ENCODE assay signal across 16 mouse cellular contexts in genomic region chr2:51848491-51848890, GRCm38 (mm10).
DNase-seq lines count a peak whose midpoint lies in the region; ATAC-seq lines count a peak whose summit lies in the region.
"Had no signal": no experiment of that assay in that cellular context is flagged by ENCODE, and none has a peak within 500 bp of the region (broad histone marks: within the 10 kb centered on the region; RNA-seq: fewer than 3 reads in every experiment).

No protein-coding gene starts in this region.

- DNase-seq in midbrain, embryonic 11.5 days (ENCODE audit: low spot score, missing footprints) = peak; percentile 41
- no peak for DNase-seq in midbrain, embryonic 10.5 days (ENCODE audit: low spot score)
- peak; percentile 20 for DNase-seq in embryo, embryonic 9.5 days (ENCODE audit: extremely low spot score)
- DNase-seq in forelimb bud, embryonic 11.5 days (ENCODE audit: low read depth, low spot score) = peak; percentile 79
- DNase-seq in retina, embryonic 14.5 days (ENCODE audit: low spot score) = peak; percentile 25
- DNase-seq in adrenal gland, postnatal 4 days (ENCODE audit: low spot score in 2 of 2) = no peak
- no peak for DNase-seq in T-cell, adult 2 months (ENCODE audit: low spot score)
- DNase-seq: cerebellum, postnatal 14 days; gastrocnemius, adult 2 months; heart, adult 18-20 months; kidney, adult 11 months; kidney, postnatal 14 days; lung, postnatal 14 days; thymus, postnatal 25 days had no signal

- H3K4me2 ChIP-seq in midbrain, embryonic 11.5 days = no peak overlapping the region

- H3K4me1 ChIP-seq in midbrain, embryonic 11.5 days (ENCODE audit: control insufficient read depth, insufficient read depth, low read length) = no peaks in the 10 kb centered on the region
- H3K4me1 ChIP-seq in midbrain, embryonic 10.5 days = peaks cover 6% of the 10 kb centered on the region; the same call in 1 of the 2 replicates

- ATAC-seq in midbrain, embryonic 11.5 days (ENCODE audit: low FRiP score) = no peak

- H3K4me3 ChIP-seq in midbrain, embryonic 11.5 days (ENCODE audit: low read depth, low read length) = no peak overlapping the region
- H3K4me3 ChIP-seq in midbrain, embryonic 10.5 days = no peak overlapping the region
- H3K4me3 ChIP-seq: gastrocnemius, adult 2 months; left cerebral cortex, adult 2 months; megakaryocyte, embryonic 14.5 days had no signal

- H3K36me3 ChIP-seq in midbrain, embryonic 11.5 days (ENCODE audit: control insufficient read depth, insufficient read depth, low read length) = no peaks in the 10 kb centered on the region
- no peaks in the 10 kb centered on the region for H3K36me3 ChIP-seq in midbrain, embryonic 10.5 days

- H3K27me3 ChIP-seq in midbrain, embryonic 11.5 days (ENCODE audit: control insufficient read depth, insufficient read depth, low read length) = no peaks in the 10 kb centered on the region
- no peaks in the 10 kb centered on the region for H3K27me3 ChIP-seq in midbrain, embryonic 10.5 days (ENCODE audit: low read depth, poor library complexity, severe bottlenecking)

- WGBS in midbrain, embryonic 11.5 days = 80% methylated on average over 2 of the region's 2 CpGs
- 79% methylated on average over 2 of the region's 2 CpGs for WGBS in midbrain, embryonic 10.5 days

- H3K27ac ChIP-seq in midbrain, embryonic 11.5 days (ENCODE audit: low read depth, low read length) = no peak overlapping the region
- no peak overlapping the region for H3K27ac ChIP-seq in midbrain, embryonic 10.5 days (replicated peaks)
- H3K27ac ChIP-seq: gastrocnemius, adult 2 months; left cerebral cortex, adult 2 months had no signal

- no peak overlapping the region for H3K9ac ChIP-seq in midbrain, embryonic 11.5 days (ENCODE audit: low read length)

- H3K9me3 ChIP-seq in midbrain, embryonic 11.5 days (ENCODE audit: control insufficient read depth, low read length) = no peaks in the 10 kb centered on the region
- H3K9me3 ChIP-seq in midbrain, embryonic 10.5 days (replicated peaks) = no peaks in the 10 kb centered on the region

Comparison
In these comparisons a context has a peak if more than half of its experiments do, and no peak if none do; other contexts are left out.
1. DNase-seq: peak in midbrain, embryonic 11.5 days (single experiment), embryo, embryonic 9.5 days (single experiment), forelimb bud, embryonic 11.5 days (single experiment) and retina, embryonic 14.5 days (single experiment); none in midbrain, embryonic 10.5 days (single experiment), adrenal gland, postnatal 4 days (0 of 2) and T-cell, adult 2 months (single experiment).